Mouse (Mus musculus) liver (tissue): ENCODE results near the gene Gucd1.
A peak's percentile ranks its signal among the peaks of the same experiment; 100 is the strongest.
"Not testable (repeated sequence)": the region's sequence is repeated elsewhere in the genome, so short reads cannot be mapped to it uniquely, and the experiment has no call there.

ENCODE experiments used
- DNase-seq: peaks from one replicate; pipeline ENCODE4 v3.0.0-alpha.2; 2020; ENCODE audit warnings: mixed read lengths

Gene Gucd1

GRCm38 (mm10) chr10:75353838-75354241 lies 163.9 kb downstream of the Gucd1 start:
- DNase-seq: not testable (repeated sequence)

- DNase-seq: no peak
Measured at GRCm38 (mm10) chr10:75352541-75352940, 165.2 kb downstream of the Gucd1 start.

GRCm38 (mm10) chr10:75350564-75350963 lies 167.2 kb downstream of the Gucd1 start:
- no peak for DNase-seq

GRCm38 (mm10) chr10:75345265-75345664 lies 172.5 kb downstream of the Gucd1 start:
- no peak for DNase-seq

DNA sequence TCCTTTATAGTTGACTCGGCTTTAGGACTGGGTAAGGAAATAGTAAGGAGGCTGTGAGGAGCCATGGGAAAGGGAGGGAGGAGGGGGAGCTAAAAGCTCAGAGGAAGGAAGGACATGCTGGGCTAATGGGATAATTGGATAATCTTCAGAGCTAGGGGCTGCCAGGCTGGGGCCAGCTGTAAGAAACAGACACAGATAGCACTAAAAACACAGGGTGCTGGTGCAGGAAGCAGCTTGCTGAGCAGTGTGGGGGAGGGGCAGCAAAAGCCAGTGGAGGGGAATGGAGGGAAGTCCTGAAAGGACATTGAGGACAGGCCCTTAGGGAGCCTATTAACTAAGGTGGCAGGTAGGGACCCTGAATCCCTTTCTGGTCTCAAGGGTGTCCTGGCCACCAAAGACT lies 173.2 kb downstream of the Gucd1 start:
- DNase-seq: peak; percentile 47

GRCm38 (mm10) chr10:75341936-75342335 lies 175.8 kb downstream of the Gucd1 start:
- DNase-seq: no peak

DNA sequence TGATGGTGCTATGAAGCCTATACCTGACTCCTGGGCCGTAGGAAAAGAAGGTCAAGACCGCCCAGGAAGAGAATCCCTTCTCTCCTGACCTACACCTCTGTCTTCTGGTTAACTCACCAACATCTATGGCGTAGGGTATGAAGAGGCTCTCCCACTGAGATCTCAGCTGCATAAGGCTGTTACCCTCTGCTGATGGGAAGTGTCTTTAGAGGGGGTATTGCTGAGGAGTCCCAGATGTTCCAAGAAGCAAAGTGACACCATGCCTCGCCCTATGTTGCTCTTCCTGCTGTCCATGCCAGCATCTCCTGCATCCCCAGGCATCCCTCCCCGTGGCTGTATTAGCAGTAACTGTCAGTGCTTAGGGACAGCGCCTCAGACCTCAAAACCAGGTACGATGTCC lies 178.4 kb downstream of the Gucd1 start:
- DNase-seq: no peak

DNA sequence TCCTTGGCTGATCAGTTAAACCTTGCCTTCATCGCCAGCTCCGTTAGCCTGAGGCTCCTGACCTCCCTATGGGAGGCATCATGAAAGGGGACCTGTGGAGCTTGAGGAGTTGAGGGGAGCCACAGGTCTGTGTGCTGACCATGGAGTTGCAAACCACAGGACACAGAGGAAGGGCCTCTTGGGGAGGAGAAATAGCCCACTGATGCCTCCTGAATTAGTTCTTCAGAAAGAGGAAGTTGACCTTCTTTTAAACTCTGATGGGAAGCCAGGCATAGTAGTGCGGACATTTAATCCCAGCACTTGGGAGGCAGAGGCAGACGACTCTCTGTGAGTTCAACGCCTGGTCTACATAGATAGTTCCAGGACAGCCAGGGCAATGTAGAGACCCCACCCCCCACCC lies 178.9 kb downstream of the Gucd1 start:
- DNase-seq: no peak

- DNase-seq: no peak
Measured at GRCm38 (mm10) chr10:75337231-75337630, 180.5 kb downstream of the Gucd1 start.

DNA sequence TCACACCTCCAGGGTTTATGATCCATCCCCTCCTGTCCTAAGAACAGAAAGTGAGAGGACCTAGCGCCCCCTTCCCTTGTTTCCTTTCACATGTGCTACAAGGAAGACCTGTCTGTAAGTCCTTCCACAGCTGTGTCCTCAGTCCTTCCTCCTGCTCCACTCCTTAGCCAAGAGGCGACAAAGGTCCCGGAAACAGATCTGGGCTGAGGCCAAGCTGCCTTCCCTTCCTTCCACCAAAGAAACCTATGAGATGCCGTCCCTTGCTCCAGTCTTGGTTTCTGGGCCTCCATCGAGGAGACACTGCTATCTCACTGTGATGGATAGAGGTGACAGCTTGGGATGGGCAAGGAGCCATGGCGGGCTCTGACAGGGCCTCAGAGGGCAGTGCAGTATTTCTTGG lies 182.7 kb downstream of the Gucd1 start:
- no peak for DNase-seq

DNA sequence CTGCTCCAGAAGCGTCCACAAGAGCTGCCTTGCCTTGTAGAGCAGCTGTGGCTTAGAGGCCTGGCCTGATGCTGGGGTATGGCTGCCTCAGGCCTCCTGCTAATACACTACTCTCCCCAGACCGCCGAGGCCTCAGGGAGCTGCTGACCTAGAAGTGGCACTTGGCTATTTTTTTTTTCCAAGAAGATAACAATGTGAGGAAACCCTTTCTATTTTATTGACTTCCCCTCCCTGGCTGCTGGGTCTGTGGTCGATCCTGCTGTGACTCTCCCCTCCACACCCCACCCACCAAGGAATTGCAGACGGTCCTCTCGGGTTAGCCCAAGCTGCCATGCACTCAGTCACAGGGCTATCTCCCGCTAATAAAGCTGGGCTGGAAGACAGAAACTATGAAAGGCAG lies 183.6 kb downstream of the Gucd1 start:
- no peak for DNase-seq

- no peak for DNase-seq
Measured at GRCm38 (mm10) chr10:75333176-75333776, 184.5 kb downstream of the Gucd1 start.

GRCm38 (mm10) chr10:75332268-75332667 lies 185.5 kb downstream of the Gucd1 start:
- no peak for DNase-seq

GRCm38 (mm10) chr10:75328201-75328704 lies 189.5 kb downstream of the Gucd1 start:
- no peak for DNase-seq

DNA sequence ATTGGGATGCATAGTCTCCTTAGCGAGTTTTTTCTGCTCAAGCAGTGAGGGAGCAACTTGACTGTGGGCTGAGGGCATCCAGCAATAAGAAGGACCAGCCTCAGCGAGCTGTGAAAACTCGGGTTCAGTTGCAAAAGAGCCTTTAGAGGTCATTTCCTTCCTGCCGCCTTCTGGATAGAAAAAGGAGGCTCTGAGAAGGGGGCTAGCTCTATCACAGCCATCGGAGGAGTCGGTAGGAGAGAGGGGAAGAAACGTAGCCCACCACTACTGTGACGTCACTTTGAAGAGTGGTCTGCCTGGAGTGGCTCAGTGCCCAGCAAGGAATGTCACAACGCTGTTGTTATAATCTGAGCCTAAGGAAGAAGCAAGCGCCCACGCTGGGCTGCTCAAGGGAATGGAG lies 190.7 kb downstream of the Gucd1 start:
- DNase-seq: no peak

- peak; percentile 47 for DNase-seq
Measured at GRCm38 (mm10) chr10:75326553-75326952, 191.2 kb downstream of the Gucd1 start.

- DNase-seq: no peak
Measured at GRCm38 (mm10) chr10:75325821-75326220, 192.0 kb downstream of the Gucd1 start.

DNA sequence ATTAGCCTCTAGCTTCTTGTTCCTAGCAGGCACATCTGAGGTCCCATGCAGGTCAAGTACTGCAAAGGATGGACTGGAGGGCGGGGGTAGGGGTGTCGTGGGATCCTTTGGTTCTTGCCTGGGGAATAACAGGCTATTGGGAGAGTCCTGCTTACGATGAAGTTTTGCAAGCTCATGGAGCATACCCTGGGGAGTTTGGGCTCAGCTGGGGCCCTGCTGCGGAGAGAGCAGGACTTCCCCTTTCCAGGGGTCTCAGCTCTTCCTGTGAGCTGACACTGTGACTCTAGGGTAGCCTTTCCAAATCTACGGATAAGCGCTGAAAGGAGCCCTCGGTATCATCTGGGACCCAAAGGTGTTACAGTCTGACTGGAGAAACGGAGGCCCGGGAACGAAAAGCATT lies 193.4 kb downstream of the Gucd1 start:
- DNase-seq: no peak

DNA sequence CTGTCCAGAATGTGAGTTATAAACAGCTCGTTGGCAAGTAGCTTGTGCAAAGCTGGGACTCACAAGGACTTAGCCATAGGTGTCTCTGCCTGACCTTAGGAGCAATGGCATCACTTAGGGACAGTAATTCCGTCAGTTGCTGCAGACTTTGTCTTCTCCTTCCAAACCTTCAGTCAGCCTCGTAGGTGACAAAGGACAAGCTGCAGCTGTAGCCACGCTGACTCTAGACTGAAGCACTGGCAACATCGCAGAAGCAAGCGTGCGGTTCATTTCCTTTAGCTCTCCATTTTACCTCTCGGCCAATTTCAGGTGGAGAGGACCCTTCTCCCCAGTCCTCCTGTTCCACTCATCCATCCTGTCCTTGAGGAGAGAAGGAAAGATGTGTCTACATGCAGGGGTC lies 193.8 kb downstream of the Gucd1 start:
- no peak for DNase-seq

- DNase-seq: no peak
Measured at GRCm38 (mm10) chr10:75322966-75323365, 194.8 kb downstream of the Gucd1 start.

GRCm38 (mm10) chr10:75320321-75320720 lies 197.5 kb downstream of the Gucd1 start:
- DNase-seq: no peak

- no peak for DNase-seq
Measured at GRCm38 (mm10) chr10:75318206-75318605, 199.6 kb downstream of the Gucd1 start.

DNA sequence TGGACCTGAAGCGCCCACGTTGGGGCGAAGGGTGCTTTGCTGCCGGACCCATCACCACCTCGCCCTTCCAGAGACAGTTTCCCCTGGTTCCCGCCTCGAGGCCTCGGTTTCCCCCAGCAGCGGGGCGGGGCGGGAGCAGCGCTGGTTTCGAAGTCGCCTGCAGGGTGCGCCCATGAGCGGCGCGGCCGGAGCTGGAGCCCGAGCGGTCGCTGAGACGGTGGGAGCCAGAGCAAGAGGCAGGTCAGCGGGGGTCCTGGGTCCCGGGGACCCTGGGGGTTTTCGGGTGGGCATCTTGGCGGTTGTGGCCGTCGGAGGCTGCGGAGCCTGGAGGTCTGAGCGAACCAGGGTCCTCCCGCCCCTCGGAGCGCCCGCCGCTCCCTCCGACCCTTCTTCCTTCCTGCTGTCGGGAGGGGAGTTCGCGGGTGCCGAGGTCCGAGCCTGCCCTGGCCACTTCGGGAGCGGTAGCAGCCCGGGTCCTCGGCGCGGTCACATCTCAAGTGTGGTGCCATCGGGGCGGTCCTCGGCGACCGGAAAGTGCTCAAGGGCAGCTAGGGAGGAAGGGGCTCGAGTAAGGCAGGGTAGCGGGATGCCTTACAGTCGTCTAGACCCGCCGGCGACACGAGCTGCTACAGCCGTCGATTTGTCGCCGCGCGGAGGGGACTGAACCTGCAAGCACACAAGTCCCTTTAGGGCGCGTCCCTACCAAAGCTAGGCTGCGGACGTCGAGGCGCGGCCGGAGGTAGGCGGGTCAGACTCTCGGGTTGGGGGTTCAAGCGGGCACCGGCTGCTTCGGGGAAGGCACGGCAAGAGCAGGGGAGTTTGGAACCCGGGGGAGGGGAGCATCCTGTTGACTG lies 200.6 kb downstream of the Gucd1 start:
- peak; percentile 66 for DNase-seq

DNA sequence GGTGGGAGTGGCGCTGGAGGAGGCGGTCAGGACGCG lies 201.1 kb downstream of the Gucd1 start, which contains the start of gene Adora2a:
Gene Adora2a, plus strand, starts transcription at position 6 of the 36 bp plus-strand sequence.
- DNase-seq: no peak

- DNase-seq: no peak
Measured at GRCm38 (mm10) chr10:75316472-75316871, 201.3 kb downstream of the Gucd1 start.
